Mouse (Mus musculus) erythroblast, embryonic 14.5 days (primary cell): ENCODE data around the gene Fgfr2. TPM values are rescaled to one million over a fixed set of nuclear protein-coding genes. Genes with fewer than 3 reads are reported as not detected.

ENCODE experiments used
- H3K27me3 ChIP-seq: 2 replicates; pipeline ENCODE4 v1.6.1; 2012; ENCODE audit warnings: inconsistent platforms; ENCODE audit not compliant: control insufficient read depth
- H3K36me3 ChIP-seq: 2 replicates; pipeline ENCODE4 v1.6.1; 2012; ENCODE audit warnings: mild to moderate bottlenecking, inconsistent platforms; ENCODE audit not compliant: control insufficient read depth
- H3K4me1 ChIP-seq: 2 replicates; pipeline ENCODE4 v1.6.1; 2012; ENCODE audit warnings: inconsistent platforms; ENCODE audit not compliant: control insufficient read depth
- H3K4me3 ChIP-seq: replicated peaks from 2 replicates; pipeline ENCODE3; 2012; ENCODE audit warnings: moderate library complexity, mild to moderate bottlenecking, inconsistent platforms
- H3K9me3 ChIP-seq: 2 replicates; pipeline ENCODE4 v1.6.1; 2012; ENCODE audit warnings: low read length, inconsistent platforms, mixed read lengths; ENCODE audit not compliant: control insufficient read depth
- GATA1 ChIP-seq: IDR thresholded peaks from 2 replicates; pipeline ENCODE4 v1.6.1; 2012; ENCODE audit warnings: low read length, inconsistent platforms, mixed read lengths
- TAL1 ChIP-seq: IDR thresholded peaks from 3 replicates; pipeline ENCODE4 v1.6.1; 2012; ENCODE audit warnings: low read length, inconsistent platforms, mixed read lengths
- polyA plus RNA-seq: library from polyadenylated mRNA; stranded (reverse); fragments of >175 nt; gene quantifications from 2 replicates; pipeline ENCODE4 v1.2.3, GENCODE M21; 2012

The Fgfr2 gene
- polyA plus RNA-seq, 1 experiment: not detected

GRCm38 (mm10) chr7:133011191-133011590 lies 112.0 kb downstream of the Fgfr2 start:
- TF ChIP-seq TAL1: no peak
- TF ChIP-seq GATA1: no peak
- Histone ChIP-seq H3K36me3 (no peaks in the 10 kb centered on the region; the same call in 1 of the 2 replicates), H3K4me3 (no peak overlapping the region), H3K27me3 (no peaks in the 10 kb centered on the region), H3K4me1 (no peaks in the 10 kb centered on the region), H3K9me3 (no peaks in the 10 kb centered on the region)

DNA sequence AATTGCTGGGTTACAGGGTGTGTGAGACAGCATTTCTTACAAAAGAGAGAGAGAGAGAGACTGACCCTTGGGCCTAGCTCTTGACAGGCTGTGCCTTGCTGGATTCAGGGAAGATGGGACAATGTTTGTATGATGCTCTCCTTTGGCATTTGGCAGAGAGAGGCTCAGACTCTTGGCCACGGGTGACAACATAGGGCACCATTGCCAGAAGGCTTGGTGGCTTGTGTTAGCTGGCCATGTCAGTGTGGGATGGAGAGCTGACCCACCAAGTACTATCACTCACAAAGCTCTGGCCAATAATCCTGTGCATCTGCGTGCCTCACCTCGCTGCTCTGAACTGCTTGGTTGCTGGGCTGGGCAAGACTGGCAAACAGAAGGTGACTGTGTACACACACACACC lies 112.7 kb downstream of the Fgfr2 start:
- no peaks in the 10 kb centered on the region for H3K9me3 ChIP-seq
- H3K27me3 ChIP-seq: no peaks in the 10 kb centered on the region
- no peaks in the 10 kb centered on the region; the same call in 1 of the 2 replicates for H3K36me3 ChIP-seq
- H3K4me1 ChIP-seq: no peaks in the 10 kb centered on the region
- no peak overlapping the region for H3K4me3 ChIP-seq
- TF ChIP-seq TAL1: no peak
- no peak for TF ChIP-seq GATA1

- TF ChIP-seq GATA1 (no peak), TAL1 (no peak)
- no peaks in the 10 kb centered on the region for H3K27me3 ChIP-seq
- H3K4me1 ChIP-seq: no peaks in the 10 kb centered on the region
- no peak overlapping the region for H3K4me3 ChIP-seq
- H3K36me3 ChIP-seq: no peaks in the 10 kb centered on the region; the same call in 1 of the 2 replicates
- H3K9me3 ChIP-seq: no peaks in the 10 kb centered on the region
These were observed 113.5 kb downstream of the Fgfr2 start for GRCm38 (mm10) chr7:133009676-133010075.

- TF ChIP-seq GATA1 (no peak), TAL1 (no peak)
- H3K4me3 ChIP-seq: no peak overlapping the region
- H3K4me1 ChIP-seq: no peaks in the 10 kb centered on the region
- H3K9me3 ChIP-seq: no peaks in the 10 kb centered on the region
- no peaks in the 10 kb centered on the region for H3K27me3 ChIP-seq
- H3K36me3 ChIP-seq: no peaks in the 10 kb centered on the region; the same call in 1 of the 2 replicates
These were observed 114.5 kb downstream of the Fgfr2 start for GRCm38 (mm10) chr7:133008663-133009062.

DNA sequence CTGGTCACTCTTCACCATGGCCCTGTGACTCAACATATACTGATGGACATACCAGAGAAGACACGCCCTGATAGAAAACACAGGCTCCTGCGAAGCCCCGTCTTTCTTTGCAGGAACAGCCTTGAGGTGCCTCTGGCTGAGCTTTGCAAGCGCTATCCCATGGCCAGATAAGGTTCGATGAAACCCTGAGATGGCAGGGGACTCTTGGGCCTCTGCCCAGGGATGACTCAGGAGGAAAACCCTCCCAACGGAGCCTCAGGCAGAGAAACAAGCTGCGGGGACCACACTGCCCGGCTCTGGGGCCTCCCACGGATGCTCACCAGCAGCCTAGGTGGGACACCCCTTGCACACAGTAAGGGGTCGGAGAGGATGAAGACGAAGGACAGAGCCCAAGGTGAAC lies 115.8 kb downstream of the Fgfr2 start:
- H3K27me3 ChIP-seq: no peaks in the 10 kb centered on the region
- H3K4me1 ChIP-seq: no peaks in the 10 kb centered on the region
- no peak overlapping the region for H3K4me3 ChIP-seq
- TF ChIP-seq TAL1 (no peak), GATA1 (no peak)
- H3K36me3 ChIP-seq: no peaks in the 10 kb centered on the region; the same call in 1 of the 2 replicates
- no peaks in the 10 kb centered on the region for H3K9me3 ChIP-seq

DNA sequence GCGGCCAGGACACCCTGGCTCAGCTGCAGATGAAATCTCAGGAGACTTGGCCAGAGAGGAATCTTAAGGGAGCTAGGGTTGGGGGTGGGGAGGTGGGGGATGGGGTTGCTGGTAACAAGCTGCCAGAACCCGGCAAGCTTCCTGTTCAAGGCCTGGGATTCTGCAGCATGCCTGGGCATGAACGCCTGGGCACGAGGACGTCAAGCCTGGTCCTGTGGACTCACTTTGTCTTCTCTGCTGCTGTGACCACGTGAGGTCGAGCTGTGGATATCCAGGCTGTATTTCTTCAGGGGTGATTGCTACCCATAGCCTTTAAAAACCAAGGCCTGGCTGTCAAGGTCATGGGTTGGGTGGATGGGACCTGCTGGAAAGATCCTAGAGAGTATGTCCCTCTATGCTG lies 117.4 kb downstream of the Fgfr2 start:
- no peak overlapping the region for H3K4me3 ChIP-seq
- no peaks in the 10 kb centered on the region for H3K9me3 ChIP-seq
- H3K36me3 ChIP-seq: no peaks in the 10 kb centered on the region; the same call in 1 of the 2 replicates
- no peaks in the 10 kb centered on the region for H3K4me1 ChIP-seq
- no peak for TF ChIP-seq TAL1
- no peak for TF ChIP-seq GATA1
- no peaks in the 10 kb centered on the region for H3K27me3 ChIP-seq

DNA sequence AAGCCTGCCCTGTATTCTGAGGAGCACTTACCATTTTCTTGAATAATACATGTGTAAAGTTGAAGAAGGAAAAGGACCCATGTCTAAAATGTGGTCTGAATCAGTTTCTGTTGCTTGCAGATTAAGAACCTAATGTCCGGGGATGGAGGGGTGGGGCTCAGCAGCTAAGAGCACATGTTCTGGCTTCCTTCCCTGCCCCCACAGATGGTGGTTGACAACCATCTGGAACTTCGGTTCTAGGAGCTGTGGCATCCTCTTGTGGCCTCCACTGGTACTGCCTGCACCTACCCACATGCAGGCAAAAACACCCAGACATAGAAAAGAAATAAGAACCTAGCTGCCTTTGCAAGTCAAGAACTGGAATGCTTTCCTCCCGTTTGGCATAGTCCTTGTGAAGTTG lies 119.7 kb downstream of the Fgfr2 start:
- Histone ChIP-seq H3K36me3 (peaks cover 6% of the 10 kb centered on the region), H3K4me1 (no peaks in the 10 kb centered on the region), H3K9me3 (no peaks in the 10 kb centered on the region), H3K4me3 (no peak overlapping the region), H3K27me3 (no peaks in the 10 kb centered on the region)
- no peak for TF ChIP-seq TAL1
- TF ChIP-seq GATA1: no peak

DNA sequence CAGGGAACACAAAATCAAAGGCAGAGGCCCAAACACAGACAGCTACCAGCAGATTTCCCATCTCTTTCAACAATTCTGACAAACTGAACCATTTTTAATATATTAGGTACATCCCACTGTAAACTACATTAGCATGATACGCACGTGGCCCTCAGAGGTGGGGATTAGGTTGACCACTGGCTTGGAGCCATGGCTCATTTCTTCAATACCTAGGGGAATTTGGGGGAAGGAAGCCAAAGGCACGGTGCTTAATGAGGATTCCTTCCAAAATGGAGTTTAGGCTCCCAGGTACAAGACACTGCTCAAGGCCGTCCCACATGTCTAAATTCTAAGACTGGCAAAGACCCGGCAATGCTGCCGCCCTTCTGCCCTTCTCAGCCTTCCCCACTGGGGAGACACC lies 120.9 kb downstream of the Fgfr2 start:
- Histone ChIP-seq H3K9me3 (no peaks in the 10 kb centered on the region), H3K27me3 (no peaks in the 10 kb centered on the region), H3K4me1 (no peaks in the 10 kb centered on the region), H3K4me3 (no peak overlapping the region), H3K36me3 (peaks cover 12% of the 10 kb centered on the region)
- TF ChIP-seq TAL1 (no peak), GATA1 (no peak)

- no peaks in the 10 kb centered on the region for H3K27me3 ChIP-seq
- peaks cover 12% of the 10 kb centered on the region for H3K36me3 ChIP-seq
- TF ChIP-seq GATA1 (no peak), TAL1 (no peak)
- H3K9me3 ChIP-seq: no peaks in the 10 kb centered on the region
- H3K4me1 ChIP-seq: no peaks in the 10 kb centered on the region
- H3K4me3 ChIP-seq: no peak overlapping the region
These were observed 121.8 kb downstream of the Fgfr2 start for GRCm38 (mm10) chr7:133001388-133001787.

DNA sequence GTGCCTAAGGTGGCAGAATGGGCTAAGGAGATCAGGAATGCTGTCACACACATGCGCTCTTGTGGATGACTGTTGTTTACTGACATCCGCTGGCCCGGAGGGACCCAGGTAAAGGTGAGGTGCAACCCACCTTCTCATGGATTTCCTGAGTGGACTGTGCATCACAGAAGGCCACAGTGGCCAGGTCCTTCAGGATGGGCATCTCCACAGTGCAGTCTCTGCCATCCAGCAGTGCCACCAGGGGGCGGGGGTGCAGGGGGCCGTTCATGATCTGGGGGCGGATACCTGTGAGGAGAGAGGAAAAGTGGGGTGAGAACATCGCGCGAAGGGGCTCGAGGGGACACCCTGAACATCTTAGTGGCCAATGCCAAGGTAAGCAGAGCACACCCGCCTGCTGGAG lies 124.1 kb downstream of the Fgfr2 start:
- Histone ChIP-seq H3K27me3 (no peaks in the 10 kb centered on the region), H3K4me1 (no peaks in the 10 kb centered on the region), H3K9me3 (no peaks in the 10 kb centered on the region), H3K36me3 (peaks cover 12% of the 10 kb centered on the region), H3K4me3 (no peak overlapping the region)
- no peak for TF ChIP-seq TAL1
- TF ChIP-seq GATA1: no peak
